Mouse (Mus musculus) frontal cortex, postnatal 14 days (tissue): ENCODE measurements at regions not wholly inside any gene's neighbourhood (a gene's known extent, or its start where the extent isn't known, plus 50 kb on each side); places are given as distances from the start of the nearest gene placed in this dataset.

Experiments used
- DNase-seq, 2 experiments: peaks; one replicate each; pipeline ENCODE4 v3.0.0; 2022; ENCODE audit warnings: low spot score in 2 of 2

GRCm38 (mm10) chr11:24804623-24805023 is 726.8 kb downstream of the Bcl11a start:
- no peak for DNase-seq

- no peak for DNase-seq
Measured at GRCm38 (mm10) chr11:24829578-24830401, 751.9 kb downstream of the Bcl11a start.

- DNase-seq, result no peak
Measured at GRCm38 (mm10) chr11:24830484-24830883, 752.6 kb downstream of the Bcl11a start.

DNA sequence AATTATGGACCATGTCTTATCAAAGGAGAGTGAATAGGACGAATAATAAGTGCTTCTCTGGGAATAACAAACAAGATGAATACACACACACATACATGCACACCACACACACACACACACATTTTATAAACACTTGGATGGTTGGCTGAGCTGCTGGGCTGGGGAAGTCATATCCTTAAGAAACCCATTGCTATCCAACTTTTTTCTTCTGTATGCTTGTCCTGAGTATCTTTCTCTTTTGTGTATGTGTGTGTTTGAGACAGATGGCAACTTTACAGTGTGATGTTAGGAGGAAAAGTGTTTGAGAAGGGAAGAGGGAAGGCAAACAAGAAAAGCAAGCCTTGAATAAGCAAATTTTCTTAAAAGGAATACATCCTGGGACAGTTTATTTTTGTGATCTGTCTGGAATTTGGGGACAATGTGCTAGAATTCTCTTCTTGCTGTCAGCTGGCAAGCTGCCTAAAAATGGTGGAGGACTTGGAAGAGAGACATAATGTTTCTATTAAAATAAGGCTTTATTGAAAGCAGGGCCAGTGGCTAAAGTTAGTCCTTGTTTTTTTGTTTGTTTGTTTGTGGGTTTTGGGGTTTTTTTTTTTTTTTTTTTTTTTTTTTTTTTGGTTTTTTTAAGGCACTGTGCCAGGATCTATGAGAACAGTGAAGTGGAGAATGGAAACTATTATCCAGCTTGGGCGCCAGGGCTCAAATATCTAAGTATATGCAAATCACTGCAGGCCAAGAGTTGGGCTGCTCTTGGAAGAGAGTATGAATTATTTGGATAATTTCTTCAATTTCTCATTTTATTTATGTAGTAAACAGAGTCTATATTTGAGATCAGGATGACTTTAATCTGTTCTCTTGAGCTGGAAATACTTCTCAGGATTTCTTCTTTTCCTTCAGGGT is 766.2 kb downstream of the Bcl11a start:
- DNase-seq, result no peak

DNA sequence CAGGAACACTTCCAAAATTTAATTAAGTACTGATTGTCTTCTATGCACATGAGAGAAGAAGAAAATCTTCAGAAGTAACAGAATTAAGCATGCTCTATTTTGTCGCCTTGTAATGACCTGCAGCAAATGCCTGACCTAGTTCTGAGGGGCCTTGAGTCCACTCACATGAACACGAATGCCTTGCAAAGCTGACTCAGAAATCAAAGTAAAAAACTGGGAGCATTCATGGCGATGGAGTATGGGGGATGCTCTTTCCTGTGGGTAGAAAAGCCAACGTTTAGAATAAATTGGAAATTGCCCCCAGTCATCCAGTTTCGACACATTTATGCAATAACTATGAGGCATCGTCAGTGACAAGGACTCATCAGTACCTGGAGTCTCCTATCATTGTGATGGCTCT is 779.1 kb downstream of the Bcl11a start:
- no peak for DNase-seq

DNA sequence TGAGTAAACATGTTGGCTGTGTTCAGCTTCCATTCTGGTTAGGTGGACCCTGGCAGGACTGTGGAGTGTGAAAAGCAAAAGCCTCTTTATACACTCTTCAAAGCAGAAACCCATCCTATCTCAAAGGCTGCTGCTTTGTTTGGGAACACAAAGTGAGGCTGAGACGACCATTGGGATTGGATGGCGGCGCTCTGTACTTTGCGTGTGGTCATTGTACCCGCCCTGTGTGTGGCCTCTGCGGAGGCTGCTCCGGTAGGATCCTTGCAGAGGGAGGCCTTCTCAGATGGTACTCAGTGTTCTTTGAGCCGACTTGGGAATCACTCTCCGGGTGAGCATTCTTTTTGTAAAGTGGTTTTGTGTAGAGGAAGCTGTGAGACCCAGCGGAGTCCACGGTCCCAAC is 786.8 kb downstream of the Bcl11a start:
- no peak for DNase-seq

DNA sequence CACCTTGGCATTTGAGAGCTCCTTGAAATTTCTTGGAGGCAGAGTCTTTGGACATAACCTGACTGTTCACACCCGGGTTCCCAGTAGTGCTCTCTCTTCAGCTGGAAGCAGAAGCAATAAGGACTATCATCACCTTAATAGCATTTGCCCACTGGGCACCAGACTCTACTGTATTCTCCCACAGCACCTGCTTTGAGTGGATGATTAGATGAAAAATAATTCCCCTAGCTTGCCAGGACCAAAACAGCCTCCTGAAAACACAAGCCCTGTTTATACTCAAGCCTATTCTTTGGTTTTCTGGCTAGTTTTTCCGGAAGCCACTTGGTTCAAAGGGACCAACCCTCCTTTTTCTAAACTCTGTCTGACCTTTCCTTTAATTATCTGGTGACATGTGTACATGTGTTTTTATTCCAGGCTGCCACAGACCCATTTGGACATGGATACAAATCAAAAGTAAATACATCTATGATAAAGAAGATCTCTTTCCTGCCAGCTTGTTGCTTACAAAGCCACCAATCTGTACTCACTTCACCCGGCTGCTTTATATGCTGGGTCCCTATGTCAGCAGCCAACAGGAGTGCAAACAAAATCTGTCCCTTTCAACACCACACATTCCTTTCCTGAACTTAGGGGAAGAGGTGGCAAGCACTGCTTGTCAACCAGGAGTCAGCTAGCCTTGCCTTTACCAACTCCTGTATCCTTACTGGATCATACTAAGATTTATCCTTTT is 787.4 kb downstream of the Bcl11a start:
- DNase-seq, result no peak
